Mouse (Mus musculus) gastrocnemius, adult 8-10 months (tissue): Measurements from ENCODE around the gene Psmb2. TPM values are rescaled to one million over a fixed set of nuclear protein-coding genes. Genes with fewer than 3 reads are reported as not detected.

Experiments
- DNase-seq, 2 experiments: peaks; one replicate each; pipeline ENCODE4 v3.0.0; 2022; ENCODE audit warnings: low spot score in 2 of 2
- total RNA-seq, 4 experiments: library from RNA; stranded (reverse); gene quantifications; 2 replicates each; pipeline ENCODE4 v1.2.4; 2022

Psmb2 gene
- total RNA-seq, 4 experiments from 2014 or later = 71.8 to 91.6 (median 87.9) TPM

DNA sequence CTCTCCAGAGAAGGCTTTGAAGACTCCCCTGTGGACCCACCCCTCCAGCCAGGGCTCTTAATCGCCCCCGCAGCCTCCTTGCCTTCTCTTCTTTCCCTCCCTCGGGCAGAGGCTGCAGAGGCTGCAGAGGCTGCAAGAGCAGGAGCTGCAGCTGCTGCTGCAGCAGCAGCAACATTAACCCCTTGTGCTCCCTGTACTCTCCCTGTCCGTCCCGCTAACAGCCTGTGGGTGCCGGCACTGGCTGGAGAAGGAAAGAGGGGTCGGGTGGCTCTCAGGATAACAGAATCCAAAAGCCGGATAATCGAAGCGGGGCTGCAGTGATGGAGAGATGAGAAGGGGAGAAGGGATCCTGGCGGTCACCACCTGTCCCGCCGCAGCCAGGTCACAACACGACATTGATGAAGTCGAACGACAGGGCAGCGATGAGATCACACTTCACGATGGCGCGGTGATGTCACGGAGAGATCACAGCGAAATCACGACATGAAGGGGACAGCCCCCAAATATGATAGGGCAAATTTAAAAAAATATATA, 75.2 kb downstream of the Psmb2 start:
- no peak for DNase-seq

GRCm38 (mm10) chr4:126753268-126754230, 76.1 kb downstream of the Psmb2 start, which contains the start of the genes Ncdn and AU040320:
Gene Ncdn, minus strand, starts transcription at chr4:126753438.
Gene AU040320, plus strand, starts transcription at chr4:126753544.
- peak; percentile 91 to 95 for DNase-seq

- no peak for DNase-seq
Measured at GRCm38 (mm10) chr4:126754231-126754611, 76.8 kb downstream of the Psmb2 start.

GRCm38 (mm10) chr4:126754736-126755374, 77.4 kb downstream of the Psmb2 start:
- DNase-seq = no peak

DNA sequence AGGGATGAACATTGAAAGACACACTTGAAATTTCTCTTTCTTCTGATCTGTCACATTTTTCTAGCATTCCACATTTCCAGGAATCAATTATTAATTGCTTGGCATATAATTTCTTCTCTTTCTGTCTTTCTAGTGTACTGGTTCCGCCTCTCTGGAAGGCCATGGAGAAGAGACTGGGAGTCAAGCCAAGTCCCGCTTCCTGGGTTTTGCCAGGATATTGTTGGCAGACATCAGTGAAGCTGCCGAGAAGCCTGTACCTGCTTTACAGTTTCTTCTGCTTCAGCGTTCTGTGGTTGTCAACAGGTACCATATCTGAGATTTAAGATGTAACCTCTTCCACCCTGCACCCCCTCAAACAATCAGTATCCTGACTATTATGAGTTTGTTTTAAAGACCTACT, 79.3 kb downstream of the Psmb2 start:
- no peak for DNase-seq

DNA sequence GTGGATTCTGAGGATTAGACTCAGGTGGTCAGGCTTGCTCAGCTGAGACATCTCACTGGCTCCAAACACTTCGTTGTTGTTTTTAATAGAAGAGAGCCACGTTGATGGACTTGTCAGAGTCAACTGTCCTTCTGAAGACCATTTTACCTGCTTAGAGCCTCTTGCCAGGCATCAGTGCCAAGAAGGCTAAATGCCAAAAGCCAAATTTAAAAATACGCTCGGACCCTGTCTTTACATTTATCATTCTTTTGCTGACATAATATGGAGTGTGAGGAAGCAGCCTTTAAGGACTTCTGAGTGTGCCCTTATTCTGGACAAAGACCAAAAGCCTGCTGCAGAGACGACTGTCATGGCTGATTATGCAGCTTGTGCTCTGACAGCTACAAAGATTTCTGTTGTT, 80.9 kb downstream of the Psmb2 start:
- no peak for DNase-seq

Other genes starting within 250 kb of the Psmb2 start
- 10 to 100 TPM in 1 of 4 experiments, 1 to 10 TPM in 3; 6.8 to 11.5 (median 8.0) TPM for gene Ago3, start 248.1 kb upstream of the Psmb2 start, total RNA-seq
- 1 to 10 TPM; 5.1 to 6.8 (median 6.0) TPM for gene Ago1, start 209.0 kb upstream of the Psmb2 start, total RNA-seq
- 1 to 10 TPM; 4.8 to 6.6 (median 5.5) TPM for gene Ago4, start 144.2 kb upstream of the Psmb2 start, total RNA-seq
- under 1 TPM in 1 of 4 experiments, not detected in 3; 0.10 TPM for gene Clspn, start 120.7 kb upstream of the Psmb2 start, total RNA-seq
- gene 5730409E04Rik, start 67.8 kb upstream of the Psmb2 start, total RNA-seq = 10 to 100 TPM; 23.3 to 32.6 (median 27.5) TPM
- gene Tfap2e, start 58.6 kb downstream of the Psmb2 start, total RNA-seq = not detected
- gene Ncdn, start 75.8 kb downstream of the Psmb2 start, total RNA-seq = 10 to 100 TPM; 13.8 to 15.2 (median 14.6) TPM
- 10 to 100 TPM; 28.2 to 37.7 (median 33.6) TPM for gene AU040320, start 75.9 kb downstream of the Psmb2 start, total RNA-seq